Mouse (Mus musculus): ENCODE data around the gene Nova2.

Gene Nova2

GRCm38 (mm10) chr7:19014452-19014851, 88.8 kb downstream of the Nova2 start:
- DNase-seq: peak; percentile 31
